Mouse (Mus musculus): ENCODE results near the gene Atp6v1b1. TPM values are rescaled to one million over a fixed set of nuclear protein-coding genes. Genes with fewer than 3 reads are reported as not detected.

Atp6v1b1 gene
- total RNA-seq, 1 experiment from 2014 or later = not detected

GRCm38 (mm10) chr6:83714221-83715123, 28.3 kb upstream of the Atp6v1b1 start:
- no peak for ATAC-seq (replicated peaks; ENCODE audit: insufficient number of reproducible peaks, low FRiP score, low TSS enrichment, poor library complexity, severe bottlenecking)

GRCm38 (mm10) chr6:83715461-83716196, 27.2 kb upstream of the Atp6v1b1 start:
- no peak for ATAC-seq (replicated peaks; ENCODE audit: insufficient number of reproducible peaks, low FRiP score, low TSS enrichment, poor library complexity, severe bottlenecking)

- ATAC-seq (replicated peaks; ENCODE audit: insufficient number of reproducible peaks, low FRiP score, low TSS enrichment, poor library complexity, severe bottlenecking) = no peak
Measured at GRCm38 (mm10) chr6:83717026-83717425, 25.8 kb upstream of the Atp6v1b1 start.

- ATAC-seq (replicated peaks; ENCODE audit: insufficient number of reproducible peaks, low FRiP score, low TSS enrichment, poor library complexity, severe bottlenecking) = no peak
Measured at GRCm38 (mm10) chr6:83722526-83722925, 20.3 kb upstream of the Atp6v1b1 start.

- ATAC-seq (replicated peaks; ENCODE audit: insufficient number of reproducible peaks, low FRiP score, low TSS enrichment, poor library complexity, severe bottlenecking) = no peak
Measured at GRCm38 (mm10) chr6:83727178-83727577, 15.6 kb upstream of the Atp6v1b1 start.

- ATAC-seq (replicated peaks; ENCODE audit: insufficient number of reproducible peaks, low FRiP score, low TSS enrichment, poor library complexity, severe bottlenecking) = no peak
Measured at GRCm38 (mm10) chr6:83728488-83728887, 14.3 kb upstream of the Atp6v1b1 start.

GRCm38 (mm10) chr6:83729350-83729970, 13.3 kb upstream of the Atp6v1b1 start:
- ATAC-seq (replicated peaks; ENCODE audit: insufficient number of reproducible peaks, low FRiP score, low TSS enrichment, poor library complexity, severe bottlenecking) = no peak

GRCm38 (mm10) chr6:83731128-83731527, 11.7 kb upstream of the Atp6v1b1 start:
- no peak for ATAC-seq (replicated peaks; ENCODE audit: insufficient number of reproducible peaks, low FRiP score, low TSS enrichment, poor library complexity, severe bottlenecking)

GRCm38 (mm10) chr6:83737311-83737710, 5.5 kb upstream of the Atp6v1b1 start:
- ATAC-seq (replicated peaks; ENCODE audit: insufficient number of reproducible peaks, low FRiP score, low TSS enrichment, poor library complexity, severe bottlenecking) = no peak

- ATAC-seq (replicated peaks; ENCODE audit: insufficient number of reproducible peaks, low FRiP score, low TSS enrichment, poor library complexity, severe bottlenecking) = no peak
Measured at GRCm38 (mm10) chr6:83738596-83738995, 4.2 kb upstream of the Atp6v1b1 start.

GRCm38 (mm10) chr6:83743212-83743611, 422 bp downstream of the Atp6v1b1 start:
- no peak for ATAC-seq (replicated peaks; ENCODE audit: insufficient number of reproducible peaks, low FRiP score, low TSS enrichment, poor library complexity, severe bottlenecking)

- no peak for ATAC-seq (replicated peaks; ENCODE audit: insufficient number of reproducible peaks, low FRiP score, low TSS enrichment, poor library complexity, severe bottlenecking)
Measured at GRCm38 (mm10) chr6:83744126-83744525, 1.3 kb downstream of the Atp6v1b1 start.

- ATAC-seq (replicated peaks; ENCODE audit: insufficient number of reproducible peaks, low FRiP score, low TSS enrichment, poor library complexity, severe bottlenecking) = no peak
Measured at GRCm38 (mm10) chr6:83744557-83744956, 1.8 kb downstream of the Atp6v1b1 start.

GRCm38 (mm10) chr6:83745466-83745865, 2.7 kb downstream of the Atp6v1b1 start:
- ATAC-seq (replicated peaks; ENCODE audit: insufficient number of reproducible peaks, low FRiP score, low TSS enrichment, poor library complexity, severe bottlenecking) = no peak

GRCm38 (mm10) chr6:83749286-83749685, 6.5 kb downstream of the Atp6v1b1 start:
- no peak for ATAC-seq (replicated peaks; ENCODE audit: insufficient number of reproducible peaks, low FRiP score, low TSS enrichment, poor library complexity, severe bottlenecking)

GRCm38 (mm10) chr6:83750171-83750684, 7.4 kb downstream of the Atp6v1b1 start:
- ATAC-seq (replicated peaks; ENCODE audit: insufficient number of reproducible peaks, low FRiP score, low TSS enrichment, poor library complexity, severe bottlenecking) = no peak

- no peak for ATAC-seq (replicated peaks; ENCODE audit: insufficient number of reproducible peaks, low FRiP score, low TSS enrichment, poor library complexity, severe bottlenecking)
Measured at GRCm38 (mm10) chr6:83756051-83756450, 13.3 kb downstream of the Atp6v1b1 start.

GRCm38 (mm10) chr6:83762344-83762743, 19.6 kb downstream of the Atp6v1b1 start, which contains the start of gene Ankrd53:
TSS of gene Ankrd53 (plus strand) at chr6:83762644.
- no peak for ATAC-seq (replicated peaks; ENCODE audit: insufficient number of reproducible peaks, low FRiP score, low TSS enrichment, poor library complexity, severe bottlenecking)

- no peak for ATAC-seq (replicated peaks; ENCODE audit: insufficient number of reproducible peaks, low FRiP score, low TSS enrichment, poor library complexity, severe bottlenecking)
Measured at GRCm38 (mm10) chr6:83762880-83763431, 20.2 kb downstream of the Atp6v1b1 start.
